Mouse (Mus musculus) heart, adult 18-20 months (tissue): Measurements from ENCODE around the gene Ddx10. TPM values are rescaled to one million over a fixed set of nuclear protein-coding genes. Genes with fewer than 3 reads are reported as not detected.
A peak's percentile ranks its signal among the peaks of the same experiment; 100 is the strongest.

Experiments
- DNase-seq, 2 experiments: peaks; one replicate each; pipeline ENCODE4 v3.0.0; 2021 to 2022; ENCODE audit warnings: mixed read lengths in 1 of 2
- long read RNA-seq, 2 experiments: library from polyadenylated mRNA; stranded (forward); transcript quantifications; one replicate each; pipeline ENCODE4 v2.0.0; 2021
- total RNA-seq, 2 experiments: library from RNA; stranded (reverse); gene quantifications; 2 replicates each; pipeline ENCODE4 v1.2.3; 2021

Ddx10 gene
- total RNA-seq = 10 to 100 TPM; 10.6 to 12.9 TPM
- long read RNA-seq, experiment 1, transcript Ddx10-201 (18 exons, 3,128 nt) = major isoform, 7 of 9 reads
- long read RNA-seq, experiment 1, partial matches to known transcripts = 2 of 9 reads
- long read RNA-seq, experiment 1, other reads (novel, unspliced or antisense) = 0 of 9 reads
- long read RNA-seq, experiment 2, transcript Ddx10-201 (18 exons, 3,128 nt) = major isoform, 5 of 8 reads
- long read RNA-seq, experiment 2, partial matches to known transcripts = 2 of 8 reads
- long read RNA-seq, experiment 2, other reads (novel, unspliced or antisense) = 1 of 8 reads

GRCm38 (mm10) chr9:53247953-53248397, at the start of gene Ddx10:
Gene Ddx10 (minus strand): TSS chr9:53248053.
- peak; percentile 98 for DNase-seq

- DNase-seq = no peak
Observed at GRCm38 (mm10) chr9:53292833-53293232, 45.0 kb upstream of the Ddx10 start.

- no peak for DNase-seq
Observed at GRCm38 (mm10) chr9:53290006-53290405, 42.2 kb upstream of the Ddx10 start.

- DNase-seq = no peak
Observed at GRCm38 (mm10) chr9:53286793-53287192, 38.9 kb upstream of the Ddx10 start.

- no peak for DNase-seq
Observed at GRCm38 (mm10) chr9:53278997-53279396, 31.1 kb upstream of the Ddx10 start.

GRCm38 (mm10) chr9:53276381-53276780, 28.5 kb upstream of the Ddx10 start:
- DNase-seq = peak in 1 of 2 experiments; percentile 15

- no peak for DNase-seq
Observed at GRCm38 (mm10) chr9:53272714-53273113, 24.9 kb upstream of the Ddx10 start.

GRCm38 (mm10) chr9:53272207-53272606, 24.4 kb upstream of the Ddx10 start:
- no peak for DNase-seq

- DNase-seq = no peak
Observed at GRCm38 (mm10) chr9:53271281-53272022, 23.6 kb upstream of the Ddx10 start.

- no peak for DNase-seq
Observed at GRCm38 (mm10) chr9:53269466-53269755, 21.6 kb upstream of the Ddx10 start.

GRCm38 (mm10) chr9:53268731-53269465, 21.0 kb upstream of the Ddx10 start:
- DNase-seq = peak in 1 of 2 experiments; percentile 43

GRCm38 (mm10) chr9:53268036-53268435, 20.2 kb upstream of the Ddx10 start:
- DNase-seq = peak; percentile 8 to 16

GRCm38 (mm10) chr9:53265589-53265988, 17.7 kb upstream of the Ddx10 start:
- no peak for DNase-seq

- no peak for DNase-seq
Observed at GRCm38 (mm10) chr9:53264387-53264786, 16.5 kb upstream of the Ddx10 start.

- DNase-seq = no peak
Observed at GRCm38 (mm10) chr9:53258199-53258598, 10.3 kb upstream of the Ddx10 start.

- no peak for DNase-seq
Observed at GRCm38 (mm10) chr9:53257772-53258171, 9.9 kb upstream of the Ddx10 start.

GRCm38 (mm10) chr9:53256690-53257305, 8.9 kb upstream of the Ddx10 start:
- no peak for DNase-seq

GRCm38 (mm10) chr9:53254368-53254767, 6.5 kb upstream of the Ddx10 start:
- peak; percentile 67 to 90 for DNase-seq

GRCm38 (mm10) chr9:53247516-53247915, 337 bp downstream of the Ddx10 start:
- DNase-seq = no peak

GRCm38 (mm10) chr9:53218181-53218580, 29.7 kb downstream of the Ddx10 start:
- DNase-seq = no peak

GRCm38 (mm10) chr9:53208283-53208682, 39.6 kb downstream of the Ddx10 start:
- DNase-seq = no peak

- DNase-seq = no peak
Observed at GRCm38 (mm10) chr9:53174590-53174989, 73.3 kb downstream of the Ddx10 start.

GRCm38 (mm10) chr9:53173258-53173657, 74.6 kb downstream of the Ddx10 start:
- peak; percentile 33 to 34 for DNase-seq
